Mouse (Mus musculus) testis, adult 2 months (tissue): ENCODE data around the gene Nudt4. TPM values are rescaled to one million over a fixed set of nuclear protein-coding genes. Genes with fewer than 3 reads are reported as not detected.

Experiments
- H3K27ac ChIP-seq: fragments of 200-500 bp; 2 replicates; pipeline ENCODE4 v1.5.1; 2012; ENCODE audit warnings: low read depth, low read length; ENCODE audit not compliant: control insufficient read depth, insufficient read depth
- H3K27me3 ChIP-seq: fragments of 200-500 bp; 2 replicates; pipeline ENCODE4 v1.6.1; 2012; ENCODE audit warnings: mild to moderate bottlenecking, low read length, moderate library complexity; ENCODE audit not compliant: control insufficient read depth, insufficient read depth
- H3K36me3 ChIP-seq: fragments of 200-500 bp; 2 replicates; pipeline ENCODE4 v1.6.1; 2012; ENCODE audit warnings: mild to moderate bottlenecking, low read length; ENCODE audit not compliant: control insufficient read depth, insufficient read depth
- H3K4me1 ChIP-seq: fragments of 200-500 bp; 2 replicates; pipeline ENCODE4 v1.6.1; 2012; ENCODE audit warnings: low read length; ENCODE audit not compliant: control insufficient read depth, insufficient read depth
- H3K4me3 ChIP-seq: fragments of 200-500 bp; 2 replicates; pipeline ENCODE4 v1.5.1; 2012; ENCODE audit warnings: low read depth, mild to moderate bottlenecking, low read length, moderate library complexity, mixed read lengths; ENCODE audit not compliant: control insufficient read depth
- CTCF ChIP-seq: fragments of 200-500 bp; IDR thresholded peaks from 2 replicates; pipeline ENCODE4 v1.5.1; 2012; ENCODE audit warnings: low read depth, mild to moderate bottlenecking, inconsistent platforms, low read length, moderate library complexity; ENCODE audit not compliant: control insufficient read depth, insufficient read depth, insufficient replicate concordance
- POLR2A ChIP-seq: fragments of 200-500 bp; IDR thresholded peaks from 2 replicates; pipeline ENCODE4 v1.6.1; 2012; ENCODE audit warnings: low read depth, mild to moderate bottlenecking, inconsistent platforms, low read length, moderate library complexity; ENCODE audit not compliant: control insufficient read depth
- polyA plus RNA-seq: library from polyadenylated mRNA; depleted of rRNA; stranded (reverse); fragments of >200 nt; gene quantifications from 2 replicates; pipeline ENCODE4 v1.2.3, GENCODE M21; 2012

Nudt4 gene
- polyA plus RNA-seq, 1 experiment: 204 TPM

- Histone ChIP-seq H3K27me3 (no peaks in the 10 kb centered on the region), H3K36me3 (no peaks in the 10 kb centered on the region), H3K4me1 (peaks cover 13% of the 10 kb centered on the region), H3K4me3 (peak overlapping the region; percentile 16; the same call in 1 of the 2 replicates), H3K27ac (no peak overlapping the region)
- TF ChIP-seq POLR2A: no peak
- no peak for TF ChIP-seq CTCF
These were observed 32.1 kb upstream of the Nudt4 start for GRCm38 (mm10) chr10:95595852-95596639.

- Histone ChIP-seq H3K36me3 (no peaks in the 10 kb centered on the region), H3K4me1 (peaks cover 13% of the 10 kb centered on the region), H3K4me3 (peak overlapping the region; percentile 59), H3K27me3 (no peaks in the 10 kb centered on the region), H3K27ac (peak overlapping the region; percentile 12; the same call in 1 of the 2 replicates)
- no peak for TF ChIP-seq CTCF
- peak; percentile 19; the same call in 1 of the 2 replicates for TF ChIP-seq POLR2A
These were observed 30.5 kb upstream of the Nudt4 start for GRCm38 (mm10) chr10:95594414-95594813.

DNA sequence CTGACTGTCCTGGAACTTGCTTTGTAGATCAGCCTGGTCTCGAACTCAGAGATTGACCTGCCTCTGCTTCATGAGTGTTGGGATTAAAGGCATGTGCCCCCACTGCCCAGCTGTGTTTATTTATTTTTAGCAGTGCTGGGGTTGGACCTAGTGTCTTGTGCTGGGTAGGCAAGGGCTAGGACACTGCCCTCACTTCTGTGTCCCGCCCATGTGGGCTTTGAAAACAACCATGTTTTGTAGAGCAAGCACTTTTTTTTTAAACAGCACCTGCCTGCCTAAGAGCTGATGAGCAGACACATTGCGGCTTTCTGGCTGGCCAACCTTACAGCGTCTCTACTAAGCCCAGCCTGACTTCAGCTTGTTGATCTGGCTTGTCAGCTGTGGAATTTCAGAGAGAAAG is 27.3 kb upstream of the Nudt4 start:
- H3K27ac ChIP-seq: no peak overlapping the region
- peaks cover 13% of the 10 kb centered on the region for H3K4me1 ChIP-seq
- no peaks in the 10 kb centered on the region for H3K27me3 ChIP-seq
- H3K36me3 ChIP-seq: no peaks in the 10 kb centered on the region
- no peak for TF ChIP-seq CTCF
- no peak for TF ChIP-seq POLR2A
- H3K4me3 ChIP-seq: no peak overlapping the region

DNA sequence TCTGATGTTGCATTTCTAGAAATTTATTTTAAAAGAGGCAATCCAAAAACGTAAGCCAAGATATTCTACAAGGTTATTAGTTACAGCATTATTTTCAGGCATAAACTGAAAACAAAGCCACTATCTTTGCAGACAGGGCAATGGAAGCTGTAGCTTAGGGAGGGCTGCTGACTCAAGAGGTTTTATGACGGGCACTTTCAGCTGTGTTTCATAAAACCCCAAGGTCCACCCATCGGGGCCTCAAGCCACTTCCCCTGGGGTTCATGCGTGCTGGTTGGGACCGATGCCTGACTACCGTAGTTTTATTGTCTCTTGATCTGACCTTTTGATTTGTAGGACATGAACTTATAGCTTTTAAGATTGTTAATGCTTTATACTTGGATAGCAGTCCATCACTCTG is 26.2 kb upstream of the Nudt4 start:
- H3K27ac ChIP-seq: no peak overlapping the region
- no peak overlapping the region for H3K4me3 ChIP-seq
- H3K27me3 ChIP-seq: no peaks in the 10 kb centered on the region
- H3K4me1 ChIP-seq: peaks cover 9% of the 10 kb centered on the region
- no peaks in the 10 kb centered on the region for H3K36me3 ChIP-seq
- TF ChIP-seq POLR2A: no peak
- TF ChIP-seq CTCF: no peak

- H3K4me1 ChIP-seq: peaks cover 2% of the 10 kb centered on the region
- TF ChIP-seq CTCF: no peak
- no peak for TF ChIP-seq POLR2A
- no peak overlapping the region for H3K27ac ChIP-seq
- no peaks in the 10 kb centered on the region for H3K36me3 ChIP-seq
- no peak overlapping the region for H3K4me3 ChIP-seq
- no peaks in the 10 kb centered on the region for H3K27me3 ChIP-seq
These were observed 25.2 kb upstream of the Nudt4 start for GRCm38 (mm10) chr10:95589196-95589595.

- TF ChIP-seq CTCF (no peak), POLR2A (no peak)
- H3K36me3 ChIP-seq: no peaks in the 10 kb centered on the region
- no peaks in the 10 kb centered on the region for H3K27me3 ChIP-seq
- H3K27ac ChIP-seq: no peak overlapping the region
- no peak overlapping the region for H3K4me3 ChIP-seq
- no peaks in the 10 kb centered on the region for H3K4me1 ChIP-seq
These were observed 23.7 kb upstream of the Nudt4 start for GRCm38 (mm10) chr10:95587509-95588220.

GRCm38 (mm10) chr10:95585554-95585953 is 21.6 kb upstream of the Nudt4 start:
- no peaks in the 10 kb centered on the region for H3K27me3 ChIP-seq
- TF ChIP-seq POLR2A: no peak
- no peak for TF ChIP-seq CTCF
- no peak overlapping the region for H3K4me3 ChIP-seq
- H3K4me1 ChIP-seq: no peaks in the 10 kb centered on the region
- H3K27ac ChIP-seq: no peak overlapping the region
- no peaks in the 10 kb centered on the region for H3K36me3 ChIP-seq
